Mouse (Mus musculus) gastrocnemius, postnatal 10 days (tissue): Measurements from ENCODE around the gene Zfp65. TPM values are rescaled to one million over a fixed set of nuclear protein-coding genes. Genes with fewer than 3 reads are reported as not detected.

Source experiments
- total RNA-seq, 2 experiments: library from RNA; stranded (reverse); gene quantifications; 2 replicates each; pipeline ENCODE4 v1.2.3; 2021

Gene Zfp65
- total RNA-seq, 2 experiments from 2014 or later: 4.6 to 5.9 TPM

Other genes starting within 250 kb of the Zfp65 start
- gene Zfp874b, start 244.9 kb downstream of the Zfp65 start, total RNA-seq: 1 to 10 TPM; 7.2 to 7.7 TPM
- gene Zfp58, start 228.6 kb downstream of the Zfp65 start, total RNA-seq: 1 to 10 TPM; 3.6 to 5.0 TPM
- not detected for gene Gm26965, start 203.0 kb downstream of the Zfp65 start, total RNA-seq
- gene Zfp87, start 203.0 kb downstream of the Zfp65 start, total RNA-seq: 1 to 10 TPM; 6.3 to 7.0 TPM
- 1 to 10 TPM; 3.3 to 4.6 TPM for gene Zfp748, start 175.3 kb downstream of the Zfp65 start, total RNA-seq
- gene Zfp729b, start 119.5 kb downstream of the Zfp65 start, total RNA-seq: 1 to 10 TPM; 3.3 to 3.7 TPM
- gene Gm49345, start 91.4 kb downstream of the Zfp65 start, total RNA-seq: 1 to 10 TPM in 1 of 2 experiments, under 1 TPM in 1; 0.70 to 1.8 TPM
- 1 to 10 TPM; 3.9 to 5.2 TPM for gene Zfp729a, start 91.4 kb downstream of the Zfp65 start, total RNA-seq
- 1 to 10 TPM; 5.1 to 6.1 TPM for gene Zfp738, start 42.1 kb downstream of the Zfp65 start, total RNA-seq
- 1 to 10 TPM; 1.9 to 2.1 TPM for gene Zfp85, start 26.1 kb upstream of the Zfp65 start, total RNA-seq
- gene Zfp493, start 50.5 kb upstream of the Zfp65 start, total RNA-seq: 1 to 10 TPM in 1 of 2 experiments, under 1 TPM in 1; 0.89 to 3.5 TPM
- 1 to 10 TPM; 1.3 to 2.5 TPM for gene Zfp273, start 84.6 kb upstream of the Zfp65 start, total RNA-seq
- not detected for gene Gm10037, start 101.9 kb upstream of the Zfp65 start, total RNA-seq
- not detected for gene BC048507, start 134.2 kb upstream of the Zfp65 start, total RNA-seq